Mouse (Mus musculus) heart, postnatal 0 days (tissue): ENCODE data around the gene Armh2.

ENCODE experiments used
- CTCF ChIP-seq: IDR thresholded peaks from 2 replicates; pipeline ENCODE4 v1.5.1; 2016; ENCODE audit warnings: antibody characterized with exemption, control low read depth, low read depth
- EP300 ChIP-seq: IDR thresholded peaks from 2 replicates; pipeline ENCODE4 v1.6.1; 2016; ENCODE audit warnings: antibody characterized with exemption, low read depth

GRCm38 (mm10) chr13:24759451-24759850 is 18.4 kb downstream of the Armh2 start:
- no peak for TF ChIP-seq CTCF
- no peak for TF ChIP-seq EP300
